Mouse (Mus musculus) limb, embryonic 12.5 days (tissue): ENCODE results near the gene Zfp827. TPM values are rescaled to one million over a fixed set of nuclear protein-coding genes. Genes with fewer than 3 reads are reported as not detected.

Experiments
- ATAC-seq: fragments of 200-750 bp; cut with Nextera tagmentation; 2 replicates; pipeline ENCODE4 v1.8.0; 2017; ENCODE audit warnings: low read depth, moderate TSS enrichment; ENCODE audit not compliant: insufficient number of reproducible peaks, insufficient read depth, low FRiP score, low TSS enrichment
- H3K27ac ChIP-seq: fragments of 300-500 bp; sonication (generic); 2 replicates; pipeline ENCODE4 v1.5.1; 2016; ENCODE audit warnings: mild to moderate bottlenecking, moderate library complexity
- H3K27me3 ChIP-seq: fragments of 300-500 bp; sonication (generic); 2 replicates; pipeline ENCODE4 v1.6.1; 2016; ENCODE audit warnings: mild to moderate bottlenecking, moderate library complexity
- H3K36me3 ChIP-seq: fragments of 300-500 bp; sonication (generic); 2 replicates; pipeline ENCODE4 v1.6.1; 2016; ENCODE audit warnings: mild to moderate bottlenecking, moderate library complexity
- H3K4me1 ChIP-seq: fragments of 300-500 bp; sonication (generic); replicated peaks from 2 replicates; pipeline ENCODE4 v1.6.1; 2016
- H3K4me2 ChIP-seq: fragments of 300-500 bp; sonication (generic); 2 replicates; pipeline ENCODE4 v1.6.1; 2016; ENCODE audit warnings: mild to moderate bottlenecking, moderate library complexity
- H3K4me3 ChIP-seq: fragments of 300-500 bp; sonication (generic); replicated peaks from 2 replicates; pipeline ENCODE4 v1.5.1; 2016; ENCODE audit warnings: mild to moderate bottlenecking
- H3K9ac ChIP-seq: fragments of 300-500 bp; sonication (generic); replicated peaks from 2 replicates; pipeline ENCODE4 v1.6.1; 2016; ENCODE audit warnings: mild to moderate bottlenecking, moderate library complexity
- H3K9me3 ChIP-seq: fragments of 300-500 bp; sonication (generic); 2 replicates; pipeline ENCODE4 v1.6.1; 2016; ENCODE audit warnings: mild to moderate bottlenecking, moderate library complexity
- WGBS: fragments of 180-500 bp; shearing (Covaris S2); methylation state at CpG from one replicate; pipeline ENCODE4 v1.1.7; 2016; 5-methylcytosine and 5-hydroxymethylcytosine counted together
- polyA plus RNA-seq: library from polyadenylated mRNA; unstranded; fragments of >200 nt; fragmentation: Nextera tagmentation; extraction: Ambion mirVana; gene quantifications from 2 replicates; pipeline ENCODE4 v1.2.1, GENCODE M21; 2016

Gene Zfp827
- polyA plus RNA-seq, 1 experiment from 2014 or later: 13.3 TPM

DNA sequence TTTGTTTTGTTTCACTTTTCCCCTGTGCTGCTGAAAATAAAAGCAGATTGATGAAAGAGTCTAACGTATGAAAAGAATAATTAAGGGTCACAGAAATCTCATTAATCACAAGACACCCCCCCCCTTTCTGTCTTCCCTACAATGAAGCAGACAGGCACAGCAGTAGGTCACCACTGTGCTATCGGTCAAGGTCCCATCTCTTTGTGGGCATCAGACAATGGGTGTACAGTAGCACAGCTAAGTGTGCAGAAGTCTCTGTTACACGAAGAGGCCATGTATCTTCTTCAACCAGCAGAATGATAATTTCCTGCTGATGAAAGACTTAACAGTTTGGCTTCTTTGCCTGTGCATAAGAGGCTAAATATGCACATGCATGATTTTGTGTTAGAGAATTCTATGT, 170.4 kb downstream of the Zfp827 start:
- no peaks in the 10 kb centered on the region for H3K9me3 ChIP-seq
- no peak overlapping the region for H3K4me3 ChIP-seq
- no peak for ATAC-seq
- H3K27me3 ChIP-seq: no peaks in the 10 kb centered on the region
- no peak overlapping the region for H3K27ac ChIP-seq
- H3K36me3 ChIP-seq: peaks cover 7% of the 10 kb centered on the region; the same call in 1 of the 2 replicates
- WGBS: 87% methylated on average over 3 of the region's 3 CpGs
- H3K4me2 ChIP-seq: no peak overlapping the region
- H3K9ac ChIP-seq: no peak overlapping the region
- peaks cover 16% of the 10 kb centered on the region for H3K4me1 ChIP-seq

DNA sequence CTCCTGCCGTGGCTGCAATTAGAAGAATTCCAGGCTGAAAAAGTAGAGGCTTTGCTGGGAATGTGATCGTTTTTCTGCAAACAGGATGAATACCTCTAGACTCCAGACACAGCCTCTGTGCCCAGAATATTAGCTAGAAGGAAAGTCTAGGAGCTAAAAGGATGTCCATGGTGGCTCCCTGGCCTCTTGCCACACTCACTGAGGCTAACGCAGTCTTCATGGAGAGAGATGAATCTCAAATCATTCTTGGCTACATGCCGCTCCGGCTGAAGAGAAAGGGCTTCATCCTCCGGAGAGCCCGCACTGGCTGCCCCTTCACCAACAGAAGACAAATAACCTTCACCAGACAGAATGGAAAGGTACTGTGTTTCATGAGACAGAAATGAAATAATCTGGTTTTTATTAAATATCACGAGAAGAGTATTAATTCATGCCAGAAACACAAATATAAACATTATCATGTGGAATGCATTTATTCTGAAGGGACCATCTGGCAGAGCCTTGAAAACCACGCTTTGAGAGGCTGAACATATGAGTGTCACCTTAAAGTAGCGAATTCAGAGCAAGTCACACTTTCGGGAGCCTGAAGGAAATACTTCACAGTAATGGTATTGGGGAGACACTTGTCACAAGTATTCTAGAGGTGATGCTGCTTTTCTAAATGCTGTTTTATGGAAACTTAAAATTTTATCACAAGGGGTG, 173.4 kb downstream of the Zfp827 start:
- Histone ChIP-seq H3K9me3 (0 out of 2 replicates have a peak, but pooled peaks cover 3% of the 10 kb centered on the region), H3K4me3 (no peak overlapping the region), H3K36me3 (no peaks in the 10 kb centered on the region), H3K9ac (no peak overlapping the region), H3K4me1 (peaks cover 24% of the 10 kb centered on the region), H3K4me2 (no peak overlapping the region), H3K27me3 (no peaks in the 10 kb centered on the region), H3K27ac (peak overlapping the region; percentile 66)
- 62% methylated on average over 11 of the region's 11 CpGs for WGBS
- no peak for ATAC-seq

DNA sequence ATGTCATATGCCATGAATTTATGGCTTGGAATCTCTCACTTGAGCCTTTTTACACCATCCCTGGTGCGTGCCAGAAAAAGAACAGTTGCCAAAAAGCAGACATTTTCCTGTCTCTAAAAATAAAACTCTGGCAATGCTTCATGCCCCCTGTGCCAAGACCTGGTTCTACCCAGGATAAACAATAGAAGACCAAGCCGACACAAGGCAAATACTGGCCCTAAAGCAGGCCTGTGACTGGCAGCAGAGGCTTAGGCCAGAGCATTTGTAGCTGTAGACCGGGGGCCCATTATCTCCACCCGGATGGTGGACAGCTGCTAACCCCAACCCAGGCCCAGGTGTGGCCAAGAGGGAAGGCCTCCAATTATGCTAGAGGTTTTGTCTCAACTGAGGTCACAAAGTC, 178.7 kb downstream of the Zfp827 start:
- 70% methylated on average over 4 of the region's 4 CpGs for WGBS
- H3K27ac ChIP-seq: peak overlapping the region; percentile 100

DNA sequence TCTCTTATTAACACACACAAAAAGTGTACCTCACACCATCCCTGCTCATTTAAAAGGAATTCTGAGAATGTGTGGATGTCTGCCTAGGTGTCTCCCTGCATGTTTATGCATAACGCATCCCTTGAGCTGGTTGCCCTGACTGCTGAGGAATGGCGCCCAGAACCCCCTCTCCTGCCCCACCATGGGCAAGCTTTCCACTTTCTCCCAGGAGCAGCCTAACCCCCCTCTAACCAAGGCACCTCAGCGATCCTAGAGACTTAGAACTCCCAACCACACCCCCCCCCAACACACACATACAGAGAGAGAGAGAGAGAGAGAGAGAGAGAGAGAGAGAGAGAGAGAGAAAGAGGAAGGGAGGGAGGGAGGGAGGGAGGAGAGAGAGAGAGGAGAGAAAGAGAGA, 179.9 kb downstream of the Zfp827 start:
- no peaks in the 10 kb centered on the region for H3K27me3 ChIP-seq
- 35% methylated on average over 3 of the region's 3 CpGs for WGBS
- H3K9me3 ChIP-seq: 0 out of 2 replicates have a peak, but pooled peaks cover 3% of the 10 kb centered on the region
- H3K36me3 ChIP-seq: no peaks in the 10 kb centered on the region
- H3K4me2 ChIP-seq: peak overlapping the region; percentile 61
- peaks cover 60% of the 10 kb centered on the region for H3K4me1 ChIP-seq
- H3K9ac ChIP-seq: no peak overlapping the region
- H3K4me3 ChIP-seq: no peak overlapping the region
- no peak for ATAC-seq
- peak overlapping the region; percentile 100 for H3K27ac ChIP-seq

More for the DNA sequence above, 178.7 kb downstream of the Zfp827 start:
- Histone ChIP-seq H3K4me1 (peaks cover 67% of the 10 kb centered on the region), H3K36me3 (no peaks in the 10 kb centered on the region), H3K9me3 (0 out of 2 replicates have a peak, but pooled peaks cover 3% of the 10 kb centered on the region), H3K4me3 (no peak overlapping the region), H3K9ac (no peak overlapping the region), H3K4me2 (no peak overlapping the region), H3K27me3 (no peaks in the 10 kb centered on the region)
- no peak for ATAC-seq

DNA sequence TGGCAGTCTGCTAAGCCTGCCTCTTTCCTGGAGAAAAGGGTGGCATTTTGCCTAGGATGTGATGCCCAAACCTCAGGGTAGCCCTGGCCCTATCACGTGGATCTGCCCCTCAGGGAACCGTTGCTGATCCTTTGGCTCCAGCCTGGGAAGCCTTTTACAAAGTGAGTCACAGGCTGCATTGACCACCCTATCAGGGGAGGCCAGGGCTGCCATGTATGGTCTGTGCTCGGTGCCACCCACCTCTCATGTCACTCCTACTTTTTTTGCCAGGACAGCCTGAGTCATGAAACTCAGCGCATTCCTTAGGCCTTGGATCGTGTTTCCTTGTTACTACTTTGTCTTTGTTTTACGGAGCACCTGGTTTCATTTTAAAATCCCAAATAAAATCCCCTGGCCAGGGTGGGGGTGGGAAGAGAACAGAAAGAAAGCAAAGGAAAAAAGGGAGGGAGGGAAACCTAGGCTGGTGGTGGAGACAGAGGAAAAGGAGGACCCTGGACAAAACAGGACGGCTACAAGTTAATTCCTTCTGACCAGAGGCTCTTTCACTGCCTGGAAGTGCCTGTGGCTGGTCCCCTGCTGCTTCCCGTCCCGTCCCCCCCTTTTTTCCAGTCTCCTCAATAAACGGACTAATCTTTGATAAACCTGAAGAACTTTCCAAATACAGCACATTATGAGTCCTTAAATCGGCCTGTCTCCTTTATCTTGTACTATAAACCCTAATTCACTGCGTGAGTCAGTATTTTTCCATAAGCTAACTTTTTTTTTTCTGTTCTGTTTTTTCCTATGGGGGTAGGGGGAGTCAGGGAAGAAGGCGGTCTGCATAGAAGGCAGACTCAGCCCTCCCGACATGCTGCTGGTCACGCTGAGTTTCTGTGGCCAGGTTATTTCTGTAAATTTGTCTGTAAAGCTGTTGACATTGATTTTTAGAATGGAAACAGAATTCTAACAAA, 180.7 kb downstream of the Zfp827 start:
- H3K4me2 ChIP-seq: peak overlapping the region; percentile 61
- no peaks in the 10 kb centered on the region for H3K27me3 ChIP-seq
- H3K36me3 ChIP-seq: no peaks in the 10 kb centered on the region
- H3K4me1 ChIP-seq: peaks cover 60% of the 10 kb centered on the region
- peak overlapping the region; percentile 28 for H3K4me3 ChIP-seq
- WGBS: under 1% methylated on average over 15 of the region's 15 CpGs
- peak; percentile 87 for ATAC-seq
- H3K9ac ChIP-seq: peak overlapping the region; percentile 50; the same call in 1 of the 2 replicates
- H3K27ac ChIP-seq: peak overlapping the region; percentile 100
- 0 out of 2 replicates have a peak, but pooled peaks cover 3% of the 10 kb centered on the region for H3K9me3 ChIP-seq

DNA sequence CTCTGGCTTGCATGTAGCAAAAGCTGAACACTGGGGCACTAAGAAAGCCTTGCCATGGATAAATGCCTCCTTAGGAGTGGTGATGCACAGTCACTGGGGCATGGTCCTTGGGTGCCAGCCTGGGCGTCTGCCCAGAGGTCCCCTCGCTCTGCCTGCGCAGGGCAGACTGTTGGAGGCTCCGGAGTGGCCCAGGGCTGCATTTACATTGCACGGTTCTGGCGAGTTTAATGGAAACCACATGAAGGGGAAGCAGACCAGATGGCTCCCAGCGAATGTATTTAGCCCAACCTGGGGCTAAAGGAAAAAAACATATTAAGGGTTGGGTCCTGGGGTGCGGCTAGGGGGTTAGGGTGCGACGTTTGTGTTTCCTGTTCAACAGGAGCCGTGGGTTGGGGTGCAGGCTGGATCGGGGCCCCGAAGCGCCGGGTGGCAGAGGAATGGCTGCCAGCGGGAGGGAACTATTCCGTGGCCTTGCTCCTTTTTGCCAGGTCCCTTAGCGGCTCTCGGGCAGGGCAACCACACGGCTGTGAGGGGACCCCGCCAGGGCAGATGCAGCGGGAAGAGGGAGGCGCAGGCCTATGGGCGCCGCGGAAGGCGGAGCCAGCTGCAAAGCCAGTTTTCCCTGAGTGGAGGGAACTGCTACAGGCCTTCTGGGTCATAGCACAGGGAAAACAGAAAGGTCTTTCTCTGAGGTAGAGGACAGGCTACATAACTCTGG, 181.6 kb downstream of the Zfp827 start:
- Histone ChIP-seq H3K4me1 (peaks cover 60% of the 10 kb centered on the region), H3K36me3 (no peaks in the 10 kb centered on the region), H3K27ac (peak overlapping the region; percentile 100), H3K9me3 (no peaks in the 10 kb centered on the region), H3K9ac (peak overlapping the region; percentile 50), H3K4me2 (peak overlapping the region; percentile 61), H3K4me3 (peak overlapping the region; percentile 28), H3K27me3 (no peaks in the 10 kb centered on the region)
- ATAC-seq: peak; percentile 87
- under 1% methylated on average over 27 of the region's 27 CpGs for WGBS

DNA sequence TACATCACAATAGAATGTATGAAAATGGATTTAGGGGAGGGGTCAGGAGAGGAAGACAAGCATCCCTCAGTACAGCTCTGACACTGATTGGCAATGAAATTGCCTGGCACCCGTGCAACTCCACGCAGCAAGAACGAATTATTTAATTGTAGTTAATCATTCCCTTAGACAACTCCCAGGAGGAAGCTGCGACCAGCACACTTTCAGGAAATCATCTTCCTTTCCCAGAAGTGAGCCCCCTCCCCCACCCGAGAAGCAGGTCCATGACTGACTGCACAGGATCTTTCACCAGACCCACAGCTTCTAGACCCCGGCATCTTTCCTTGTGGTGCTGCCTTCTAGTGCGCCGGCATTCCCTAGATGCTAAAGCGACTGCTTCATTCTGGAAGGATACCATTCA, 183.4 kb downstream of the Zfp827 start:
- 84% methylated on average over 9 of the region's 9 CpGs for WGBS
- no peak overlapping the region for H3K4me2 ChIP-seq
- no peak overlapping the region for H3K9ac ChIP-seq
- peaks cover 52% of the 10 kb centered on the region for H3K4me1 ChIP-seq
- ATAC-seq: no peak
- H3K4me3 ChIP-seq: no peak overlapping the region
- H3K36me3 ChIP-seq: no peaks in the 10 kb centered on the region
- H3K9me3 ChIP-seq: no peaks in the 10 kb centered on the region
- H3K27me3 ChIP-seq: no peaks in the 10 kb centered on the region
- 0 out of 2 replicates have a peak overlapping the region, but pooled peaks have one; percentile 1 for H3K27ac ChIP-seq

DNA sequence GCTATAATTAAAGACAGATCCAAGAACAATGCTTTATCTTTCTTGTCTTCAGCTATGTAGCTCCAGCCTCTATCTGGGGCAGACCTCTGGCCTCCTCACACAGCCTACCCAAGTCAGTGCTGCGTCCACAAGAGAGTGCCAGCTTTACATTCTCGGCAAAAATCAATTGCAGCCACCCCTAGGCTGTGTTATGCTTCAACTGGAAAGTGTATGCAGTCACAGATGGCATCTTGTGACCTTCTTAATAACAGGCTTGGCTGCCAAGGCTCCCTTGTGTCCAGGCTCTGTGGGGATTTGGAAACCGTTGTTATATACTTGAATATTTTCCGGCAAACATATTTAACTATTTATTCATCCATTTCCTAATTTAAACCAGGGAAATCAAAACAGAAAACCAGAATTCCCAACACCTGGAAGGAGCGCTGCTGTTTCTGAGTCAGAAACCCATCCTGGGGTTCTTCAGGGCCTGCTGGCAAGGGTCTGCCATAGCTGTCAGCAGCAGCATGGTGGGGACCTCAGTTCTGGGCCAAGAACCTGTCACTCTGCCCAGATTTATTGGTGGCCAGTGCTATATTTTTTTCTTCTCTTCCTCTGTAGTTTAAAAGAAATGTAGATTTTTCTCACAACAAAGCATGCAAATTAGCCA, 194.0 kb downstream of the Zfp827 start:
- H3K9me3 ChIP-seq: peaks cover 14% of the 10 kb centered on the region; the same call in 1 of the 2 replicates
- H3K27me3 ChIP-seq: no peaks in the 10 kb centered on the region
- WGBS: 45% methylated on average over 5 of the region's 5 CpGs
- peak overlapping the region; percentile 82 for H3K27ac ChIP-seq
- peaks cover 15% of the 10 kb centered on the region for H3K4me1 ChIP-seq
- no peak overlapping the region for H3K4me2 ChIP-seq
- no peaks in the 10 kb centered on the region for H3K36me3 ChIP-seq
- H3K4me3 ChIP-seq: no peak overlapping the region
- no peak overlapping the region for H3K9ac ChIP-seq
- ATAC-seq: peak; percentile 82

DNA sequence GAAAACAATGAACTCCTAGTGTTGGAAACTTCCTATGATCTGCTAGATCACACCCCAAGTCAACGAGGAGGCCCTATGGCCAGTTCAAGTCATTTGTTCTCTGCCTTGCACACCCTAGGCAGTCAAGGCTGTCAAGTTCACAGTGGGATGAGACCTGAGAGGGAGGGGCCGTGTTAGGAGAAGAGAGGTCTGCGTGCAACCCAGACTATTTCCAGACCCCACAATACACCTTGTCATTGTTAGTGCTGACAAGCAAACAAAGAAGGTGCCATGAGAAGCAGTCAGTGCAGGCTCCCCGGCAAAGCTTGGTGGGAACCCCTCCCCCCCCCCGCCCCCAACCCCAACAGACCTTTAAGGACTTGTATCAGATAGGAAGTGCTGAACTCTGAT, 194.5 kb downstream of the Zfp827 start:
- no peak overlapping the region for H3K4me2 ChIP-seq
- H3K36me3 ChIP-seq: no peaks in the 10 kb centered on the region
- no peaks in the 10 kb centered on the region for H3K27me3 ChIP-seq
- ATAC-seq: no peak
- no peak overlapping the region for H3K4me3 ChIP-seq
- peak overlapping the region; percentile 82; the same call in 1 of the 2 replicates for H3K27ac ChIP-seq
- H3K9me3 ChIP-seq: peaks cover 15% of the 10 kb centered on the region; the same call in 1 of the 2 replicates
- peaks cover 15% of the 10 kb centered on the region for H3K4me1 ChIP-seq
- H3K9ac ChIP-seq: no peak overlapping the region
- 77% methylated on average over 5 of the region's 5 CpGs for WGBS

DNA sequence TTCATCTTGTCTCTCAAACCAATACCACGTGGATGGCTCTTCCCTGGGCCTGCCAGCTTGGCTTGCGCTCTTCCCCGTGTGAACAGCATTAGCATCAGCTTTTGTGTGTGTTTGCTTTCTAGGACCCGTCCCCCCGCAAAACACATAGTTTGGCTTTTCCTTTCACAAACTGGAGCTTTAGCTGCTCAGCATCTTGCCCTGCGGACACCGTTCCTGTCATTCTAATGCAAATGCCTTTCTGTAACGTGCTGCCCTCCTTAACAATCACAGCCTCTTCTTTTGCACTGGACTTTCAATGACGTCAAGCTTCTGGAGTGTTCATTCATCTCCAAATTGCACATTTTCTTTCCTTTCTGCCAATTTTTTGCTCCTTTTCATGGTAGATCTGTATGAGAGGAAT, 196.1 kb downstream of the Zfp827 start:
- H3K27me3 ChIP-seq: no peaks in the 10 kb centered on the region
- no peak overlapping the region for H3K27ac ChIP-seq
- ATAC-seq: no peak
- H3K4me1 ChIP-seq: peaks cover 18% of the 10 kb centered on the region
- H3K9me3 ChIP-seq: peaks cover 15% of the 10 kb centered on the region; the same call in 1 of the 2 replicates
- no peak overlapping the region for H3K4me3 ChIP-seq
- H3K36me3 ChIP-seq: no peaks in the 10 kb centered on the region
- 88% methylated on average over 9 of the region's 9 CpGs for WGBS
- no peak overlapping the region for H3K4me2 ChIP-seq
- no peak overlapping the region for H3K9ac ChIP-seq
